Mouse (Mus musculus): ENCODE measurements around the gene Elf2. TPM values are rescaled to one million over a fixed set of nuclear protein-coding genes. Genes with fewer than 3 reads are reported as not detected.

Elf2 gene
- polyA plus RNA-seq, 1 experiment from 2014 or later, result 54.0 TPM

DNA sequence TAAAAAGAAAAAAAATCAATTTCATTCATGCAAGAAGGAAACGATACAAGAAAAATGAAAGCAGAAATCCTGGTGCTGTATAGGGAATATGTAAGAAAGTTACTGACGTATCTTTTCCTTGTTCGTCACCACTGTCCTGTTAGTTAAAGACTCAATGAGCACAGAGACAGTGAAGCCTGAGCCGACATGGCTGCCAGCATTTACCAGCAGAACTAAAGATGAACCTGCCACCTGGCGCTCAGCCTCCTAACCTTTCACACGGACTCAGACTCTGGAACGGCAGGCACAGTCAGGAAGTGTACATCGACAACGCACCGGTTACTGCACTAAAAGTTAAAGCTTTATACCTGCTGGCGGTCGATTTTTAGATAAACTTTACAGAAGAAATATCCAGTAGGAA lies 11.9 kb downstream of the Elf2 start:
- Histone ChIP-seq H3K9me3 (ENCODE audit: control insufficient read depth, low read length) (no peaks in the 10 kb centered on the region; the same call in 1 of the 2 replicates), H3K4me2 (ENCODE audit: low read depth, severe bottlenecking) (no peak overlapping the region), H3K9ac (ENCODE audit: low read length) (no peak overlapping the region), H3K27me3 (ENCODE audit: control insufficient read depth, insufficient read depth, low read length) (no peaks in the 10 kb centered on the region), H3K27ac (replicated peaks; ENCODE audit: low read depth, low read length) (no peak overlapping the region), H3K36me3 (ENCODE audit: control insufficient read depth, insufficient read depth, low read length) (peaks cover 7% of the 10 kb centered on the region; the same call in 1 of the 2 replicates), H3K4me3 (ENCODE audit: low read depth, low read length) (no peak overlapping the region), H3K4me1 (ENCODE audit: control insufficient read depth, insufficient read depth, low read length) (peaks cover 7% of the 10 kb centered on the region; the same call in 1 of the 2 replicates)
- ATAC-seq (ENCODE audit: insufficient number of reproducible peaks, low FRiP score, low TSS enrichment, low read depth), result no peak
- no peak for DNase-seq (ENCODE audit: low spot score)
- 91% methylated on average over 12 of the region's 12 CpGs for WGBS

DNA sequence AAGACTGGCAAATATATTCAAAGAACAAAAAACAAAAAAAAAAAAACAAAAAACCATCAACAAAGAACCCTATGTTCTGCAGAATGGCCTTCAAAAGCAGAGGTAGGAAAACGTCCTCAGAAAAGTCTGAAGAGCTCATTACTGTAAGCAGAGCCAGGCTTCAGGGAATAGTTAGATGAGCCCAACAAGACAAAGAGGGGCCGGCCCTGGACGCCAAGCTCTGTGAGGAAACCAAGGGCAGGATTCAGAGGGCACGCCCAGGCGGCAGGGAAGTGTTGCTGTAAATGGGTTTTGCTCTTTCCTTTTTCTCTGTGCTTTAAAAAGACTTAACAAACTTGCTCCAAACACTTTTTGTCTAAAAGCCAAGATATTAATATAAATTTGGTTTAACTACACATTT lies 12.6 kb downstream of the Elf2 start:
- no peak for DNase-seq (ENCODE audit: low spot score)
- 85% methylated on average over 5 of the region's 5 CpGs for WGBS
- Histone ChIP-seq H3K27ac (replicated peaks; ENCODE audit: low read depth, low read length) (no peak overlapping the region), H3K27me3 (ENCODE audit: control insufficient read depth, insufficient read depth, low read length) (no peaks in the 10 kb centered on the region), H3K9ac (ENCODE audit: low read length) (no peak overlapping the region), H3K4me1 (ENCODE audit: control insufficient read depth, insufficient read depth, low read length) (no peaks in the 10 kb centered on the region; the same call in 1 of the 2 replicates), H3K9me3 (ENCODE audit: control insufficient read depth, low read length) (no peaks in the 10 kb centered on the region; the same call in 1 of the 2 replicates), H3K4me2 (ENCODE audit: low read depth, severe bottlenecking) (no peak overlapping the region), H3K4me3 (ENCODE audit: low read depth, low read length) (no peak overlapping the region), H3K36me3 (ENCODE audit: control insufficient read depth, insufficient read depth, low read length) (peaks cover 7% of the 10 kb centered on the region; the same call in 1 of the 2 replicates)
- ATAC-seq (ENCODE audit: insufficient number of reproducible peaks, low FRiP score, low TSS enrichment, low read depth), result no peak

DNA sequence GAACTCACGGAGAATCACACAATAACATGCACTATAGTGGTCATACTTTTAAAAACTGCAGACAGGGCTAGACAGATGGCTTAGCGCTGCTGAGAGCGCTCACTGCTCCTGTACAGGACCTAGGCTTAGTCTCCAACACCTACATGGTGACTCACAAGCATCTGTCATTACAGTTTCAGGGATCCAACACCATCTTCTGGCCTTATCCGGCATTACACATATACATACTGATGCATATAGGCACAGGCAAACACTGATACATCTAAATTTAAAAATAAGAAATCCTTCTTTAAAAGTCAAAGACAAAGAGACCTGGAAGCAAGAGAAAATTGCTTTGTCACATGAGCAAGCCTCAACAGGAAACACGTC lies 13.1 kb downstream of the Elf2 start:
- H3K36me3 ChIP-seq (ENCODE audit: control insufficient read depth, insufficient read depth, low read length), result peaks cover 7% of the 10 kb centered on the region; the same call in 1 of the 2 replicates
- no peak overlapping the region for H3K4me2 ChIP-seq (ENCODE audit: low read depth, severe bottlenecking)
- H3K9ac ChIP-seq (ENCODE audit: low read length), result no peak overlapping the region
- no peaks in the 10 kb centered on the region for H3K27me3 ChIP-seq (ENCODE audit: control insufficient read depth, insufficient read depth, low read length)
- WGBS, result 94% methylated on average over 5 of the region's 5 CpGs
- no peak overlapping the region for H3K27ac ChIP-seq (replicated peaks; ENCODE audit: low read depth, low read length)
- DNase-seq (ENCODE audit: low spot score) (no peak), ATAC-seq (ENCODE audit: insufficient number of reproducible peaks, low FRiP score, low TSS enrichment, low read depth) (no peak)
- H3K4me3 ChIP-seq (ENCODE audit: low read depth, low read length), result no peak overlapping the region
- no peaks in the 10 kb centered on the region for H3K4me1 ChIP-seq (ENCODE audit: control insufficient read depth, insufficient read depth, low read length)
- H3K9me3 ChIP-seq (ENCODE audit: control insufficient read depth, low read length), result no peaks in the 10 kb centered on the region; the same call in 1 of the 2 replicates

DNA sequence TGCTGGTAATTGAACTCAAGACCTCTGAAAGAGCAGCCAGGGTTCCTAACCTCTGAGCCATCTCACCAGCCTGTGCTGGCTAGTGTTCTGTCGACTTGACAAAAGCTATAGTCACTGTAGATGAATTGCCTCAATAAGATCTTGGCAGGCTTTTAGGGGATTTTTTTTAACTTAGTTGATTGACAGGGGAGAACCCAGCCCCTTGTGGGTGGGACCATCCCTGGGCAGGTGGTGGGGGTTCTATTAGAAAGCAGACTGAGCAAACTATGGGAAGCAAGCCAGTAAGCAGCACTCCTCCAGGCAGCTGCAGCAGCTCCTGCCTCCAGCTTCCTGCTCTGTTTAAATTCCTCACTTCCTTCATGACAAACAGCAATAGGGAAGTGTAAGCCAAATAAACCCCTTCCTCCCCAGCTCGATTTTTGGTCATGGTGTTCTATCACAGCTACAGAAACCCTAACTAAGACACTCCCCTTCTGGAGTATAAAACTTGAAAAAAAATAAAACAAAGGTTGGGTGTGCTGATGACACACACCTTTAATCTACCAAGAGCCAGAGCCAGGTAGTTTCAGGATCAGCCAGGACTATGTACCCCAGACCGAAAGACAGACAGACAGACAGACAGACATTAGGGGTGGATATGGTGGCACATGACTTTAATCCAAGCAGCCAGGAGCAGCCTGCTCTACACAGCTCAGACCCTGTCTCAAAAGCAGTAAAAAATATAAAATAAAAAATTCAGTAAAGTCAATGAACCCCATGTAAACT lies 13.6 kb downstream of the Elf2 start:
- Histone ChIP-seq H3K36me3 (ENCODE audit: control insufficient read depth, insufficient read depth, low read length) (peaks cover 7% of the 10 kb centered on the region; the same call in 1 of the 2 replicates), H3K27ac (replicated peaks; ENCODE audit: low read depth, low read length) (no peak overlapping the region), H3K4me2 (ENCODE audit: low read depth, severe bottlenecking) (no peak overlapping the region), H3K27me3 (ENCODE audit: control insufficient read depth, insufficient read depth, low read length) (no peaks in the 10 kb centered on the region), H3K4me1 (ENCODE audit: control insufficient read depth, insufficient read depth, low read length) (no peaks in the 10 kb centered on the region), H3K4me3 (ENCODE audit: low read depth, low read length) (no peak overlapping the region), H3K9ac (ENCODE audit: low read length) (no peak overlapping the region), H3K9me3 (ENCODE audit: control insufficient read depth, low read length) (no peaks in the 10 kb centered on the region; the same call in 1 of the 2 replicates)
- WGBS, result 85% methylated on average over 3 of the region's 3 CpGs
- DNase-seq (ENCODE audit: low spot score), result no peak
- no peak for ATAC-seq (ENCODE audit: insufficient number of reproducible peaks, low FRiP score, low TSS enrichment, low read depth)

DNA sequence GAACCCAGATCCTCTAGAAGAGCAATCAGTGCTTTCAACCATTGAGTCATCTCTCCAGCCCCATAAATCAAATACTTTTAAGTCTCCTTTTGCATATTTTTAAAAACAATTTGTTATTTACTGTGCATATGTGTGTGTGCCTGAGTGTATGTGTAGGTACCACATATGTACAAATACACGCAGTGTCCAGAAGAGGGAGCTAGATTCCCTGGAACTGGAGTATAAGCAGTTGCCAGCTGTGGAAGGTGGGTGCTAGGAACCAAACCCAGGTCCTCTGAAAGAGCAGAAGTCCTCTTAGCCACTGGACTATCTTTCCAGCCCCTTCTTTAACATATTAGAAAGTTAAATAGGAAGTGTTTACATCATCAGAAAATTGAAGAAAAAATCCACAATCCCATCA lies 15.0 kb downstream of the Elf2 start:
- Histone ChIP-seq H3K27me3 (ENCODE audit: control insufficient read depth, insufficient read depth, low read length) (no peaks in the 10 kb centered on the region), H3K36me3 (ENCODE audit: control insufficient read depth, insufficient read depth, low read length) (peaks cover 7% of the 10 kb centered on the region; the same call in 1 of the 2 replicates), H3K27ac (replicated peaks; ENCODE audit: low read depth, low read length) (no peak overlapping the region), H3K9ac (ENCODE audit: low read length) (no peak overlapping the region), H3K4me3 (ENCODE audit: low read depth, low read length) (no peak overlapping the region), H3K4me1 (ENCODE audit: control insufficient read depth, insufficient read depth, low read length) (no peaks in the 10 kb centered on the region), H3K9me3 (ENCODE audit: control insufficient read depth, low read length) (no peaks in the 10 kb centered on the region), H3K4me2 (ENCODE audit: low read depth, severe bottlenecking) (no peak overlapping the region)
- WGBS, result 85% methylated on average over 1 of the region's 1 CpGs
- ATAC-seq (ENCODE audit: insufficient number of reproducible peaks, low FRiP score, low TSS enrichment, low read depth) (no peak), DNase-seq (ENCODE audit: low spot score) (no peak)

DNA sequence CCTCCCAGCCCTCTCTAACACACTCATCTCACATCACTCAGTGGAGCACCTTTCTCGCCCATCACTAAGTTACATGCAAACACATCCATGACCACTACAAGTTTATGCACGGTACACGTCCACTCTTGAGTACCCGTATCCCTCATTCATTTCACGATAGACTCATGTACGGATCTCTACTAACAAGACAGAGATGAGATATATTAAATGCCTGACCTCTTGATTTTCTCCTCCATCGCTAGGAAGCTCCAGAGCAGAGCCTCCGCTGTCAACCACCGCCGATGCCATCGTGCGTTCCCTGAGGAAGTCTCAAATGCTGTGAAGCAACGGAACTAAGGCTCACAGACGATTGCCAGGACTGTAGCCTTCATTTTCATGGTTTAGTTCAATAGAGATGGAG lies 17.5 kb downstream of the Elf2 start:
- Histone ChIP-seq H3K27ac (replicated peaks; ENCODE audit: low read depth, low read length) (no peak overlapping the region), H3K9me3 (ENCODE audit: control insufficient read depth, low read length) (no peaks in the 10 kb centered on the region), H3K36me3 (ENCODE audit: control insufficient read depth, insufficient read depth, low read length) (peaks cover 5% of the 10 kb centered on the region; the same call in 1 of the 2 replicates), H3K4me3 (ENCODE audit: low read depth, low read length) (no peak overlapping the region), H3K27me3 (ENCODE audit: control insufficient read depth, insufficient read depth, low read length) (no peaks in the 10 kb centered on the region), H3K4me1 (ENCODE audit: control insufficient read depth, insufficient read depth, low read length) (no peaks in the 10 kb centered on the region), H3K4me2 (ENCODE audit: low read depth, severe bottlenecking) (no peak overlapping the region), H3K9ac (ENCODE audit: low read length) (no peak overlapping the region)
- DNase-seq (ENCODE audit: low spot score), result no peak
- 95% methylated on average over 14 of the region's 14 CpGs for WGBS
- no peak for ATAC-seq (ENCODE audit: insufficient number of reproducible peaks, low FRiP score, low TSS enrichment, low read depth)

DNA sequence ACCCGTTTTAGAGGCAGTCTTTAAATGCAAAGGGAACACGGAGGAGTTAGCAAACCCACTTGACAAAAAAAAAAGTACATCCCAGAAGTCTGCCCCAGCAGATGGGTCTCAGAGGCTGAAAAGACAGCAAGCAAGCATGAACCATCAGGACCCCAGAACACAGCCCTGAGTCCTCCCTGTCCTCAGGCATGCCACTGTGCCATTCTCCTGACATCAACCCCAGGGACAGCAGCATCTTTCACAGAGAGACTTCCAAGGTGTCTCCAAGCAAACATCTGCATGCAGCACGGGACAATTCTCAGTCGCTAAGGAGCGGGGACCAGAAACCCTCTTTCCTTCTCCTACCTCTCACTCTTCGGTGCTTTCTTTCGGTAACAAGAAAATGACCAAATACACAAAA lies 18.1 kb downstream of the Elf2 start:
- ATAC-seq (ENCODE audit: insufficient number of reproducible peaks, low FRiP score, low TSS enrichment, low read depth) (no peak), DNase-seq (ENCODE audit: low spot score) (no peak)
- Histone ChIP-seq H3K4me2 (ENCODE audit: low read depth, severe bottlenecking) (no peak overlapping the region), H3K9ac (ENCODE audit: low read length) (no peak overlapping the region), H3K36me3 (ENCODE audit: control insufficient read depth, insufficient read depth, low read length) (peaks cover 5% of the 10 kb centered on the region; the same call in 1 of the 2 replicates), H3K4me3 (ENCODE audit: low read depth, low read length) (no peak overlapping the region), H3K27ac (replicated peaks; ENCODE audit: low read depth, low read length) (no peak overlapping the region), H3K4me1 (ENCODE audit: control insufficient read depth, insufficient read depth, low read length) (no peaks in the 10 kb centered on the region), H3K9me3 (ENCODE audit: control insufficient read depth, low read length) (no peaks in the 10 kb centered on the region), H3K27me3 (ENCODE audit: control insufficient read depth, insufficient read depth, low read length) (no peaks in the 10 kb centered on the region)
- 90% methylated on average over 7 of the region's 7 CpGs for WGBS

DNA sequence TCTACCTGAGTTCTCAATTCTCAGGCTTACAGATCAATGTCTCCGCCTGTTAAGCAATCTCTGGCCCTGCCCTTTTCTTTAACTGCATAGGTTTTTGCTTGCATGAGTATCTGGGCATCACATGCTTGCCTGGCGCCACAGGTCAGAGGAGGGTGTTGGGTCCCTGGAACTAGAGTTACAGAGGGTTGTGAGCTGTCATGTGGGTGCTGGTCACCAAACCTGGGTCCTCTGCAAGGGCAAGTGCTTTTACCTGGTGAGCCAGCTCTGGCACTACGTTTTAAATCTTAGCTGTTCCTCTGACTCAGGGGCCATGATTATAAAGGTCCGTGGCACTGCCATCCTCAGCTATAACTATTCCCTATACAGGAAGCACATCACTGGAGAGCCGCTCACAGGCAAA lies 19.3 kb downstream of the Elf2 start:
- ATAC-seq (ENCODE audit: insufficient number of reproducible peaks, low FRiP score, low TSS enrichment, low read depth), result no peak
- no peak for DNase-seq (ENCODE audit: low spot score)
- no peak overlapping the region for H3K4me2 ChIP-seq (ENCODE audit: low read depth, severe bottlenecking)

More for the DNA sequence above, 19.3 kb downstream of the Elf2 start:
- no peak overlapping the region for H3K27ac ChIP-seq (replicated peaks; ENCODE audit: low read depth, low read length)
- WGBS, result 91% methylated on average over 5 of the region's 5 CpGs
- H3K36me3 ChIP-seq (ENCODE audit: control insufficient read depth, insufficient read depth, low read length), result peaks cover 5% of the 10 kb centered on the region; the same call in 1 of the 2 replicates
- no peak overlapping the region for H3K9ac ChIP-seq (ENCODE audit: low read length)
- no peaks in the 10 kb centered on the region for H3K4me1 ChIP-seq (ENCODE audit: control insufficient read depth, insufficient read depth, low read length)
- no peak overlapping the region for H3K4me3 ChIP-seq (ENCODE audit: low read depth, low read length)
- no peaks in the 10 kb centered on the region for H3K27me3 ChIP-seq (ENCODE audit: control insufficient read depth, insufficient read depth, low read length)
- no peaks in the 10 kb centered on the region for H3K9me3 ChIP-seq (ENCODE audit: control insufficient read depth, low read length)

All from limb, embryonic 11.5 days (tissue).